Mouse (Mus musculus) megakaryocyte, embryonic 14.5 days (primary cell): Measurements from ENCODE around the gene Kcnj2. TPM values are rescaled to one million over a fixed set of nuclear protein-coding genes. Genes with fewer than 3 reads are reported as not detected.

Experiments
- H3K27me3 ChIP-seq: replicated peaks from 2 replicates; pipeline ENCODE3; 2012; ENCODE audit warnings: inconsistent platforms
- H3K36me3 ChIP-seq: replicated peaks from 2 replicates; pipeline ENCODE3; 2012; ENCODE audit warnings: low read length, inconsistent platforms, mixed read lengths
- H3K4me1 ChIP-seq: 2 replicates; pipeline ENCODE4 v1.6.1; 2012; ENCODE audit warnings: inconsistent platforms
- H3K4me3 ChIP-seq: replicated peaks from 2 replicates; pipeline ENCODE3; 2012; ENCODE audit warnings: moderate library complexity, mild to moderate bottlenecking, inconsistent platforms
- H3K9me3 ChIP-seq: 2 replicates; pipeline ENCODE4 v1.6.1; 2012; ENCODE audit warnings: inconsistent platforms
- FLI1 ChIP-seq: IDR thresholded peaks from 2 replicates; pipeline ENCODE4 v1.6.1; 2012; ENCODE audit warnings: low read length, inconsistent platforms, mixed read lengths
- GATA1 ChIP-seq: IDR thresholded peaks from 3 replicates; pipeline ENCODE4 v1.6.1; 2012; ENCODE audit warnings: mixed read lengths, low read length, inconsistent platforms, borderline replicate concordance
- polyA plus RNA-seq: library from polyadenylated mRNA; stranded (reverse); fragments of >175 nt; gene quantifications from 2 replicates; pipeline ENCODE4 v1.2.3, GENCODE M21; 2012; ENCODE audit warnings: low replicate concordance; ENCODE audit not compliant: insufficient read depth

The Kcnj2 gene
- polyA plus RNA-seq, result 0.04 TPM in 1 of 2 replicates, not detected in the other

GRCm38 (mm10) chr11:111065635-111066298 lies at the start of gene Kcnj2:
Gene Kcnj2 (plus strand): TSS chr11:111066164.
- Histone ChIP-seq H3K36me3 (no peaks in the 10 kb centered on the region), H3K4me1 (peaks cover 23% of the 10 kb centered on the region), H3K27me3 (peaks cover 25% of the 10 kb centered on the region), H3K4me3 (peak within 1 kb of the TSS; percentile 91), H3K9me3 (no peaks in the 10 kb centered on the region)
- TF ChIP-seq FLI1 (no peak), GATA1 (no peak)

- no peaks in the 10 kb centered on the region for H3K9me3 ChIP-seq
- no peak overlapping the region for H3K4me3 ChIP-seq
- TF ChIP-seq GATA1, result no peak
- TF ChIP-seq FLI1, result no peak
- H3K27me3 ChIP-seq, result no peaks in the 10 kb centered on the region
- H3K4me1 ChIP-seq, result no peaks in the 10 kb centered on the region
- no peaks in the 10 kb centered on the region for H3K36me3 ChIP-seq
Measured at GRCm38 (mm10) chr11:111016206-111016605, 49.8 kb upstream of the Kcnj2 start.

DNA sequence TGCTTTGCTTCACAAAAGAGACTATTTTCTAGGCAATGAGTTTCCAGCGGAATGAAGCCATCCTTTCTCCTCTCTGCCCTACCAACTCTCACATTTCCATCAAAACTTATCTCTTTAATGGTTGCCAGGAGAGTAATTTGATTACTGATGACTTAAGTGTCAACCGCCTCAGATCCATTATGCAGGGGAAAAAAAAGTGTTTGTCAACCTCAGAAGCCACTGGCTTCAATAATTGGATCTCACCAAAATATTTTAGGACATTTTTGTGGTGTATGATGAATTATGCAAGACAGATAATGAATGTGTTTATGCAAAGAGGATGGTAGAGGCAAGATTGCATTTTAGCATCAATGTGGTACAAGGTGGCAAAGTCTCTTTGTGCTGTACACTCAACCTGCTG lies 45.8 kb upstream of the Kcnj2 start:
- Histone ChIP-seq H3K27me3 (no peaks in the 10 kb centered on the region), H3K36me3 (no peaks in the 10 kb centered on the region), H3K4me3 (no peak overlapping the region), H3K9me3 (peaks cover 5% of the 10 kb centered on the region), H3K4me1 (no peaks in the 10 kb centered on the region)
- TF ChIP-seq GATA1 (no peak), FLI1 (no peak)

DNA sequence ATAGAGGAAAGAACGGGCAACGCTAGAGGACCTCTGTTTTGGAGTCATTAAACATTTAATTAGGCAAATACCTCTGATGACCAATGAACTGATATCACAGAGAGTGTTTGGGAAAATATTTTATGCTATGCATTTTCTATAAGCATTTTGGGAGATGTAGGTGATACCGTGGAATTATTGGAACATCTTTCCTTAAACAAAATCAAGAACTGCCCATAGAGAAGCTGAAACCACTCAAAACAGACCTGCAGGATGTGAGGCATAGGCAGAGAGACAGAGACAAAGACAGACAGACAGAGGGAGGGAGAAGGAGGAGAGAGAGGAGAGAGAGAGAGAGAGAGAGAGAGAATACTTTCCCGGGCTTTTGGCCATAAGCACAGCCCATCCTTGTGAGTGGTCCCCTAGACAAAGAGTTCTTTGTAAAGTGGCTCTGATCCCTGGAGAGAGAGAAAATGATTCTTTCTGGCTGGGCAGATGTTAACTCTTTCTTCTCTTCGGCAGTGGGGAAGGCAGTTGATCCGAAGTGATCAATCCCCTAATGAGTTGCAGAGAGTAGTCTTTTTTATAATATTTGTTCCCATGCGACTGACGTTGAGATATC lies 43.2 kb upstream of the Kcnj2 start:
- H3K9me3 ChIP-seq, result peaks cover 8% of the 10 kb centered on the region
- TF ChIP-seq GATA1 (no peak), FLI1 (no peak)

DNA sequence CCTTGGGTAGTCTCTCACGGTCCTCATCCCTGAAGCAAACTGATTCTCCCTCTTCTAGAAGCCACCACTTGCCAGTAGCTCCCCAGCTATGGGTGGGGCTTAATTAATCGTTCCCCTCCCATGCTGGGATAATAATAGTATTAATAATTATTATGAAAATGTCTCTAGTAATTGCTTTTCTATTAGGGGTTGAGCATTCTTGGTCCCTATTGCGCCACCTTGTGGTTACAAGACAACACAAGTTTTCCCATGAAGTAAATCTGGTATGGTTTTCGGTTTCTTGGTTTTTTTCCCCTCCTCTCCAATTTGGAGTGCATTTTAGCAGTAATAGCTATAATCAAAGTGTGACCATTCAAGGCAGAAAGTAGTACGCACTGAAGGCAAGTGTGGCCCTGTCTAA lies 23.8 kb upstream of the Kcnj2 start:
- Histone ChIP-seq H3K27me3 (no peaks in the 10 kb centered on the region), H3K4me1 (no peaks in the 10 kb centered on the region), H3K4me3 (no peak overlapping the region), H3K36me3 (no peaks in the 10 kb centered on the region), H3K9me3 (no peaks in the 10 kb centered on the region)
- TF ChIP-seq GATA1, result no peak

More for the DNA sequence above, 43.2 kb upstream of the Kcnj2 start:
- Histone ChIP-seq H3K4me3 (no peak overlapping the region), H3K4me1 (no peaks in the 10 kb centered on the region), H3K36me3 (no peaks in the 10 kb centered on the region), H3K27me3 (no peaks in the 10 kb centered on the region)

DNA sequence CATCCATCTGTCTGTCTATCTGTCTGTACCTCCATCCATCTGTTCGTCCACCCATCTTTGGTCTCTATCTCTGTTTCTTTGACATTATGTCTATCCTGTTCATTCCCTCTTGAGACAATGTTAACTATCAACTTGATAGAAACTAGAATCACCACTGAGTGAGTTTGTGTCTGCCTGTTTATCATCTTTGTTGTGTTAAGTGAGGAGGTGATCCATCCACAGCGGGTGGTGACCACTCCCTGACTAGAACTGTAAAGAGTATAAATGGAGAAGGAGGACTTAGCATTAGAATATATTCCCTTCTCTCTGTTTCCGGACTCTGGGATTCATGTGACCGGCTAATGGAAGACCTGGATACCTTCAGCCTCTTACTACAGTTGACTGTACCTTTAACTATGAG lies 22.7 kb upstream of the Kcnj2 start:
- H3K36me3 ChIP-seq, result no peaks in the 10 kb centered on the region
- no peaks in the 10 kb centered on the region for H3K9me3 ChIP-seq

GRCm38 (mm10) chr11:111054252-111054651 lies 11.7 kb upstream of the Kcnj2 start:
- no peaks in the 10 kb centered on the region for H3K9me3 ChIP-seq
- H3K4me3 ChIP-seq, result no peak overlapping the region
- TF ChIP-seq FLI1 (no peak), GATA1 (no peak)
- H3K36me3 ChIP-seq, result no peaks in the 10 kb centered on the region
- no peaks in the 10 kb centered on the region; the same call in 1 of the 2 replicates for H3K4me1 ChIP-seq
- no peaks in the 10 kb centered on the region for H3K27me3 ChIP-seq

More for the DNA sequence above, 22.7 kb upstream of the Kcnj2 start:
- no peak for TF ChIP-seq GATA1
- TF ChIP-seq FLI1, result no peak
- Histone ChIP-seq H3K4me3 (no peak overlapping the region), H3K27me3 (no peaks in the 10 kb centered on the region), H3K4me1 (no peaks in the 10 kb centered on the region)

- no peaks in the 10 kb centered on the region for H3K36me3 ChIP-seq
Measured at GRCm38 (mm10) chr11:111054854-111055822, 10.8 kb upstream of the Kcnj2 start.

GRCm38 (mm10) chr11:111056030-111056429 lies 9.9 kb upstream of the Kcnj2 start:
- Histone ChIP-seq H3K4me3 (no peak overlapping the region), H3K4me1 (no peaks in the 10 kb centered on the region; the same call in 1 of the 2 replicates), H3K9me3 (no peaks in the 10 kb centered on the region), H3K27me3 (peaks cover 2% of the 10 kb centered on the region), H3K36me3 (no peaks in the 10 kb centered on the region)
- TF ChIP-seq GATA1 (no peak), FLI1 (no peak)

More at GRCm38 (mm10) chr11:111054854-111055822, 10.8 kb upstream of the Kcnj2 start:
- Histone ChIP-seq H3K4me1 (no peaks in the 10 kb centered on the region; the same call in 1 of the 2 replicates), H3K27me3 (peaks cover 1% of the 10 kb centered on the region), H3K9me3 (no peaks in the 10 kb centered on the region), H3K4me3 (no peak overlapping the region)
- TF ChIP-seq GATA1 (no peak), FLI1 (no peak)

- no peaks in the 10 kb centered on the region for H3K9me3 ChIP-seq
- H3K36me3 ChIP-seq, result no peaks in the 10 kb centered on the region
- H3K27me3 ChIP-seq, result peaks cover 2% of the 10 kb centered on the region
- TF ChIP-seq GATA1 (no peak), FLI1 (no peak)
- no peaks in the 10 kb centered on the region; the same call in 1 of the 2 replicates for H3K4me1 ChIP-seq
- peak overlapping the region; percentile 30 for H3K4me3 ChIP-seq
Measured at GRCm38 (mm10) chr11:111057435-111057834, 8.5 kb upstream of the Kcnj2 start.
